Mouse (Mus musculus) cortical plate, adult 2 months (tissue): ENCODE data around the gene Zfpl1.

Experiments
- CTCF ChIP-seq: fragments of 200-500 bp; IDR thresholded peaks from 2 replicates; pipeline ENCODE4 v1.5.1; 2011; ENCODE audit warnings: mild to moderate bottlenecking, control low read depth, low read length; ENCODE audit not compliant: insufficient read depth; ENCODE audit errors: extremely low read depth
- POLR2A ChIP-seq: fragments of 200-500 bp; IDR thresholded peaks from 2 replicates; pipeline ENCODE4 v1.6.1; 2011; ENCODE audit warnings: mild to moderate bottlenecking, low read length, control low read depth; ENCODE audit not compliant: insufficient read depth; ENCODE audit errors: extremely low read depth

DNA sequence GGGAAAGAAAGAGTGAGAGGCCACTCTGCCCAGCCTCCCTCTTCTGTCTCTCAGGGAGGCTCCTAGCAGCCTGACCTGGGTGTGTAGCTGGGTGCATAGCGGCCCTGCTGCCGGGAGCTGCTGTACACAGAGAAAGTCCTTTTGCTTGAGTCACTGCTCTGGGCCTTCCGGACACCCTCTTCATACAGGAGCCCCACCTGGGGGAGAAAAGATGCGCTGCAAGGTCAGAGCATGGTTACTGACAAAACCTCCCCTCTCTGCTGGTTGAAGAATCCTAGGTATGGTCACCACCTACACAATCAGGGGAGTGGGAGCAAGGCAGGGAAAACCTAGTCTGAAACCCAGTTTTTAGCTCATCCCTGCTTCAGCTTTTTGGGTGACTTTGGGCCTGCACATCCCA lies 15.8 kb downstream of the Zfpl1 start:
- TF ChIP-seq CTCF (no peak), POLR2A (no peak)
